Mouse (Mus musculus): ENCODE data around the gene Akap14.

Gene Akap14

DNA sequence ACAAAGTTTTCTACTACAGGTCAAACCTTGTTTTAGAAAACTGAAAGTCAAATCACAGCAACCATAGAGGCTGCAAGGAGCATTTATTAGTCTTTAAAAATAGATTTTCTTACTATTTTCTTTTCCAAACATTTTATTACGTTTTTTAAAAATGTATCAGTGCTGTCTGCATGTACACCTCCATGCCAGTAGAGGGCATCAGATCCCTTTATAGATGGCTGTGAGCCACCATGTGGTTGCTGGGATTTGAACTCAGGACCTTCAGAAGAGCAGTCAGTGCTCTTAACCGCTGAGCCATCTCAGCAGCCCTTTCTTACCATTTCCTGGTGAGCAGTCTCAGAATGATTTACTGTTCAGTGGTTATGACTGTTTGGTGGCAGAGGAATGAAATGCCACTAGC lies 64.8 kb downstream of the Akap14 start:
- no peak for DNase-seq (ENCODE audit: low spot score)

Data from urinary bladder, postnatal 14 days (tissue).